Comparison of ENCODE assay signal across 8 mouse cellular contexts in genomic region chr2:102675275-102675674, GRCm38 (mm10). TPM values are rescaled to one million over a fixed set of nuclear protein-coding genes. Genes with fewer than 3 reads are reported as not detected.
A peak's percentile ranks its signal among the peaks of the same experiment; 100 is the strongest.
DNase-seq lines count a peak whose midpoint lies in the region; ATAC-seq and TF ChIP-seq lines count a peak whose summit lies in the region.
"Had no signal": no experiment of that assay in that cellular context is flagged by ENCODE, and none has a peak within 500 bp of the region (broad histone marks: within the 10 kb centered on the region; RNA-seq: fewer than 3 reads in every experiment).

No protein-coding gene starts in this region.

- H3K9ac ChIP-seq in midbrain, postnatal 0 days (replicated peaks; ENCODE audit: low read length, poor library complexity, severe bottlenecking), result no peak overlapping the region
- H3K9ac ChIP-seq in midbrain, embryonic 13.5 days (replicated peaks), result no peak overlapping the region
- H3K9ac ChIP-seq: midbrain, embryonic 12.5 days had no signal

- TF ChIP-seq CTCF in midbrain, postnatal 0 days (IDR thresholded peaks at IDR 0.05), result peak; percentile 67

- no peaks in the 10 kb centered on the region for H3K27me3 ChIP-seq in midbrain, postnatal 0 days (ENCODE audit: insufficient read depth, low read length)
- no peaks in the 10 kb centered on the region for H3K27me3 ChIP-seq in midbrain, embryonic 13.5 days
- H3K27me3 ChIP-seq: midbrain, embryonic 12.5 days had no signal

- no peaks in the 10 kb centered on the region for H3K36me3 ChIP-seq in midbrain, postnatal 0 days (ENCODE audit: insufficient read depth, low read length)
- H3K36me3 ChIP-seq in midbrain, embryonic 13.5 days, result no peaks in the 10 kb centered on the region
- H3K36me3 ChIP-seq: midbrain, embryonic 12.5 days had no signal

- no peaks in the 10 kb centered on the region for H3K9me3 ChIP-seq in midbrain, postnatal 0 days (ENCODE audit: low read length)
- no peaks in the 10 kb centered on the region for H3K9me3 ChIP-seq in midbrain, embryonic 13.5 days
- H3K9me3 ChIP-seq: midbrain, embryonic 12.5 days had no signal

- 72% methylated on average over 6 of the region's 6 CpGs for WGBS in midbrain, postnatal 0 days
- 68% methylated on average over 6 of the region's 6 CpGs for WGBS in midbrain, embryonic 13.5 days

- 0 out of 2 replicates have a peak overlapping the region, but pooled peaks have one; percentile 26 for H3K27ac ChIP-seq in midbrain, postnatal 0 days (ENCODE audit: low read depth, low read length)
- H3K27ac ChIP-seq in midbrain, embryonic 13.5 days, result no peak overlapping the region
- H3K27ac ChIP-seq: midbrain, embryonic 12.5 days had no signal

- DNase-seq in midbrain, postnatal 0 days (ENCODE audit: low spot score), result peak; percentile 54
- DNase-seq in adrenal gland, adult 2 months, result peak; percentile 65
- peak; percentile 46 for DNase-seq in embryo, embryonic 10 days (ENCODE audit: low spot score)
- DNase-seq in kidney, postnatal 14 days, result peak; percentile 33
- DNase-seq in lung, postnatal 36 days, result peak; percentile 86
- DNase-seq in spleen, postnatal 4 days (ENCODE audit: low spot score in 2 of 2), result peak; percentile 34 to 83

- H3K4me3 ChIP-seq in midbrain, postnatal 0 days (ENCODE audit: low read depth, low read length), result no peak overlapping the region
- H3K4me3 ChIP-seq in midbrain, embryonic 13.5 days (replicated peaks), result no peak overlapping the region
- H3K4me3 ChIP-seq: midbrain, embryonic 12.5 days had no signal

- peaks cover 9% of the 10 kb centered on the region; the same call in 1 of the 2 replicates for H3K4me1 ChIP-seq in midbrain, postnatal 0 days (ENCODE audit: insufficient read depth, low read length)
- H3K4me1 ChIP-seq in midbrain, embryonic 13.5 days (replicated peaks), result peaks cover 24% of the 10 kb centered on the region

- ATAC-seq in midbrain, postnatal 0 days (ENCODE audit: low FRiP score), result no peak
- ATAC-seq in midbrain, embryonic 13.5 days, result no peak

- H3K4me2 ChIP-seq in midbrain, postnatal 0 days (ENCODE audit: low read depth, low read length, poor library complexity, severe bottlenecking), result no peak overlapping the region
- no peak overlapping the region for H3K4me2 ChIP-seq in midbrain, embryonic 13.5 days (replicated peaks)
- H3K4me2 ChIP-seq: midbrain, embryonic 12.5 days had no signal

RNA-seq across cellular contexts. Expression of gene Slc1a2, which starts 16.8 kb away (rescaled TPM):
- total RNA-seq in midbrain, postnatal 0 days (2014; rRNA removed), result 97.1 and 102 TPM in 2 replicates
- polyA plus RNA-seq in midbrain, postnatal 0 days (2015; fragmentation: Nextera tagmentation; extraction: Ambion mirVana), result 13.4 and 15.7 TPM in 2 replicates
- polyA plus RNA-seq in midbrain, embryonic 13.5 days (2015; fragmentation: Nextera tagmentation; extraction: Ambion mirVana), result 20.5 and 26.1 TPM in 2 replicates
- under 1 TPM; 0.14 to 0.55 TPM for total RNA-seq in adrenal gland, adult 2 months (2021)
- polyA plus RNA-seq in adrenal gland, adult 2 months (2012; rRNA removed), result 0.01 TPM in 1 of 2 replicates, not detected in the other

Comparison
In these comparisons a context has a peak if more than half of its experiments do, and no peak if none do; other contexts are left out.
1. DNase-seq: peak in every context shown above with its lines; median percentile 86 in lung, postnatal 36 days; 65 in adrenal gland, adult 2 months; 58 in spleen, postnatal 4 days; 54 in midbrain, postnatal 0 days; 46 in embryo, embryonic 10 days; 33 in kidney, postnatal 14 days.
2. RNA of gene Slc1a2, which starts 16.8 kb away (polyA plus RNA-seq): 20.5 to 26.1 TPM in midbrain, embryonic 13.5 days and 13.4 to 15.7 TPM in midbrain, postnatal 0 days; 0.01 TPM in adrenal gland, adult 2 months; every median in the first group is over 10 times any median in the second.